Mouse (Mus musculus): ENCODE measurements around the gene Maml2. TPM values are rescaled to one million over a fixed set of nuclear protein-coding genes. Genes with fewer than 3 reads are reported as not detected.
A peak's percentile ranks its signal among the peaks of the same experiment; 100 is the strongest.

The Maml2 gene
- polyA plus RNA-seq, 1 experiment: 12.3 TPM

DNA sequence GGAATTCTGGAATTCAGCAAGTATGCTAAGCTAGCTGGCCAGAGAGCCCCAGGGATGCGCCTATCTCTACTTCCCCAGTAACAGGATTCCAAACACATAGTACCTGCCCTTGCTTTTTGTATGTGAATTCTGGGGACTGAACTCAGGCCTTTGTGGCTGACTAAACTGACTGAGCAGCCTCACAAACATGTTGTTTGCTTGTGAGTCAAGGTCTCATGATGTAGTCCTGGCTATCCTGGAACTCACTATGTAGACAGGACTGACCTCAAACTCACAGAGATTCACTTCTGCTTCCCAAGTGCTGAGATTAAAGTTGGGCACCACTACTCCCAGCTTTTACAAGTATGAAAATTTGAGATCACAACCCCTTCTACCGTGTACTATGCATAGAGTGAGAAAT, 16.2 kb downstream of the Maml2 start:
- TF ChIP-seq CTCF (IDR thresholded peaks at IDR 0.05; ENCODE audit: borderline replicate concordance, insufficient read depth, low read depth, low read length): no peak
- no peak for TF ChIP-seq POLR2A (IDR thresholded peaks at IDR 0.05; ENCODE audit: borderline replicate concordance, insufficient read depth, low read length)
- no peak for DNase-seq
- WGBS: 94% methylated on average over 2 of the region's 2 CpGs
- Histone ChIP-seq H3K4me3 (replicated peaks; ENCODE audit: insufficient read depth, low read depth, low read length) (no peak overlapping the region), H3K27ac (ENCODE audit: insufficient read depth, low read length) (no peak overlapping the region), H3K27me3 (ENCODE audit: control insufficient read depth, insufficient read depth, low read length) (no peaks in the 10 kb centered on the region), H3K4me1 (ENCODE audit: control insufficient read depth, insufficient read depth, low read length) (peaks cover 2% of the 10 kb centered on the region; the same call in 1 of the 2 replicates)

DNA sequence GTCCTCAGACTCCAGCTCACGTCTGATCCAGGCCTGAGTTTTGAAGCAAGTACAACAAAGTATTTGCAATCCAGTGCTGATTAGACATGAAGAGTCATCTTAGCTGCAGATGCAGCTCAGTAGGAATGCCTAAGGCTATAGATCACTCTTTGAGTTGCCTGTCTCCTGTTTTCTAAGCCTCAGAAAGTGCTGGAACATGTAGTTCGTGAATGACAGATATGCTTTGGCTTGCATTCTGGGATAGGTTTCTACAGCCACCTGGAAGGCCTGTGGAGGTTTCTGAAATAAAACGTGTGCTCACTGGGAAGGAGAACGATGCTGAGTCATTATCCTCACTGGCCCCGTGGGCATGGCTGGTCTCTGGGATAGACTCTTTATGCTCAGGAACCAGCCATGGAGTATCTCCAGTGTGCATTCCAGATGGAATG, 16.8 kb downstream of the Maml2 start:
- Histone ChIP-seq H3K4me3 (replicated peaks; ENCODE audit: insufficient read depth, low read depth, low read length) (no peak overlapping the region), H3K27me3 (ENCODE audit: control insufficient read depth, insufficient read depth, low read length) (no peaks in the 10 kb centered on the region), H3K4me1 (ENCODE audit: control insufficient read depth, insufficient read depth, low read length) (peaks cover 2% of the 10 kb centered on the region; the same call in 1 of the 2 replicates), H3K27ac (ENCODE audit: insufficient read depth, low read length) (no peak overlapping the region)
- TF ChIP-seq CTCF (IDR thresholded peaks at IDR 0.05; ENCODE audit: borderline replicate concordance, insufficient read depth, low read depth, low read length): no peak
- TF ChIP-seq POLR2A (IDR thresholded peaks at IDR 0.05; ENCODE audit: borderline replicate concordance, insufficient read depth, low read length): no peak
- 24% methylated on average over 5 of the region's 5 CpGs for WGBS
- peak in 1 of 2 experiments; percentile 38 for DNase-seq

- Histone ChIP-seq H3K4me3 (replicated peaks; ENCODE audit: insufficient read depth, low read depth, low read length) (no peak overlapping the region), H3K4me1 (ENCODE audit: control insufficient read depth, insufficient read depth, low read length) (peaks cover 2% of the 10 kb centered on the region; the same call in 1 of the 2 replicates), H3K27ac (ENCODE audit: insufficient read depth, low read length) (0 out of 2 replicates have a peak overlapping the region, but pooled peaks have one; percentile 35), H3K27me3 (ENCODE audit: control insufficient read depth, insufficient read depth, low read length) (no peaks in the 10 kb centered on the region)
- DNase-seq: no peak
- TF ChIP-seq CTCF (IDR thresholded peaks at IDR 0.05; ENCODE audit: borderline replicate concordance, insufficient read depth, low read depth, low read length) (no peak), POLR2A (IDR thresholded peaks at IDR 0.05; ENCODE audit: borderline replicate concordance, insufficient read depth, low read length) (no peak)
- WGBS: 84% methylated on average over 5 of the region's 5 CpGs
Measured at GRCm38 (mm10) chr9:13315393-13315792, 17.6 kb downstream of the Maml2 start.

DNA sequence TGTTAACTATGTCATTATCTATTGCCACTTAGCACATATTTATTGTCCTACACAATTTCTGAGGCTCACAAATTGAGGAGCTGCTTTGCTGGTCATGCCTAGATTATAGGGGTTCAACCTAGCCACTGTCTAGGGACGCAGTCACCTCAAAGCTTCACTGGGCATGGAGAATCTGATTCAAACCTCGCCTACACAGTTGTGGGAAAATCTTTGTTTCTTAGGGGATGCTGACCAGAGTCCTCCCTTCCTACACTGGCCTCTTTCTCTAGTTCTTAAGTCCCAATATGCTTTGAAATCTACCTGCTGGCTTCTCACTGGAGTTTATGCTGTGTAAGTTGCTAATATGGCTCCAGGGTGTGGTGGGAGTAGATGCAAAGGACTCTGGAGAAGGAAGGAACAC, 21.8 kb downstream of the Maml2 start:
- no peak for TF ChIP-seq CTCF (IDR thresholded peaks at IDR 0.05; ENCODE audit: borderline replicate concordance, insufficient read depth, low read depth, low read length)
- no peak for TF ChIP-seq POLR2A (IDR thresholded peaks at IDR 0.05; ENCODE audit: borderline replicate concordance, insufficient read depth, low read length)
- no peak for DNase-seq
- Histone ChIP-seq H3K4me1 (ENCODE audit: control insufficient read depth, insufficient read depth, low read length) (peaks cover 9% of the 10 kb centered on the region; the same call in 1 of the 2 replicates), H3K4me3 (replicated peaks; ENCODE audit: insufficient read depth, low read depth, low read length) (no peak overlapping the region), H3K27ac (ENCODE audit: insufficient read depth, low read length) (no peak overlapping the region), H3K27me3 (ENCODE audit: control insufficient read depth, insufficient read depth, low read length) (no peaks in the 10 kb centered on the region)
- WGBS: 93% methylated on average over 2 of the region's 2 CpGs

DNA sequence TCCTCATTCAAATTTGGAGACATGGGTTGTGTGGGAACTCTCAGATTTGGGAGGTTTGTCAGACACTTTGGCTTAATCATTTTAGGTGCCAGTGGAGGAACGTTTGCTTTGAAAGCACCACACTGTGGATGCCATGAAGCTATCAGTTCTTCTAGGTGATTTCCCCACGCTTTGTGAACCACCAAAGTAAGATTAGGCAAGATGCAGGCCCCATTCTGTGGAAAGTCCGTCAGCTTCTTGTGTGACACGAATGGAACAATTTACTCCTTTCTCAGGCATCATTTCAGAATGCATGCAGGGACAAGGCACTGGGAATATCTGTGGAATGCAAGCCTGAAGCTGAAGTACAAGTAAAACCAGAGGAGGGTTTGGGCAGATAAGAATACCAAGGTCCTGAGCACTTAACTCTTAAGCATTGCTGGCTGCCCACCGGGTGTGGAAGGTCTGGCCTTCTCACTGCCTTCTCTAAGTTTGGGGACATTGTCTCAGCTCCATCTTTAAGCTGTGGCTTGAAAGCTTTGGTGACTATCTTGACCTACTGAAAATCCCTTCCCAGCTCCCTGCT, 23.1 kb downstream of the Maml2 start:
- no peaks in the 10 kb centered on the region for H3K27me3 ChIP-seq (ENCODE audit: control insufficient read depth, insufficient read depth, low read length)
- WGBS: 80% methylated on average over 5 of the region's 5 CpGs
- no peak for DNase-seq
- peaks cover 7% of the 10 kb centered on the region; the same call in 1 of the 2 replicates for H3K4me1 ChIP-seq (ENCODE audit: control insufficient read depth, insufficient read depth, low read length)
- no peak overlapping the region for H3K27ac ChIP-seq (ENCODE audit: insufficient read depth, low read length)
- H3K4me3 ChIP-seq (replicated peaks; ENCODE audit: insufficient read depth, low read depth, low read length): no peak overlapping the region
- TF ChIP-seq POLR2A (IDR thresholded peaks at IDR 0.05; ENCODE audit: borderline replicate concordance, insufficient read depth, low read length) (no peak), CTCF (IDR thresholded peaks at IDR 0.05; ENCODE audit: borderline replicate concordance, insufficient read depth, low read depth, low read length) (no peak)

DNA sequence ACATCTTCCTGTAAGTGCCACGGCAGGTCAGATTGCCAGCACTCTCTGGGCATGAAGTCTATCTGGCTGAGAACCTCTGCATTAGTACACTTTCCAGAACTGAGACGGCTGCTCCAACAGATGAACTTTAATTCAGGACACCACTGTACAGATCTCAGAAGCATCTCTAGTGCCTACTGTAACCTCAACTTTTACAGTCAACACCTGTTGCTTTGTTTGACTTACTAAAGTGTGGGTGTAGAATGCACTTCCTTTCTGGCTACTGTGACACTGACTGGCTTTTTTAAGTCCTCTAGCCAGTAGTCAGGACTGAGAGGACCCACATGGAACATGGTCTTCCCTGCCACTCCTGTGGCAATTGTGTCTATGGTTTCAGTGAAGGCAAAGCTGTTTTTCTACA, 25.3 kb downstream of the Maml2 start:
- no peak overlapping the region for H3K4me3 ChIP-seq (replicated peaks; ENCODE audit: insufficient read depth, low read depth, low read length)
- 69% methylated on average over 2 of the region's 2 CpGs for WGBS
- H3K27ac ChIP-seq (ENCODE audit: insufficient read depth, low read length): no peak overlapping the region
- no peak for TF ChIP-seq CTCF (IDR thresholded peaks at IDR 0.05; ENCODE audit: borderline replicate concordance, insufficient read depth, low read depth, low read length)
- TF ChIP-seq POLR2A (IDR thresholded peaks at IDR 0.05; ENCODE audit: borderline replicate concordance, insufficient read depth, low read length): no peak
- H3K4me1 ChIP-seq (ENCODE audit: control insufficient read depth, insufficient read depth, low read length): peaks cover 7% of the 10 kb centered on the region; the same call in 1 of the 2 replicates
- no peak for DNase-seq
- H3K27me3 ChIP-seq (ENCODE audit: control insufficient read depth, insufficient read depth, low read length): no peaks in the 10 kb centered on the region

DNA sequence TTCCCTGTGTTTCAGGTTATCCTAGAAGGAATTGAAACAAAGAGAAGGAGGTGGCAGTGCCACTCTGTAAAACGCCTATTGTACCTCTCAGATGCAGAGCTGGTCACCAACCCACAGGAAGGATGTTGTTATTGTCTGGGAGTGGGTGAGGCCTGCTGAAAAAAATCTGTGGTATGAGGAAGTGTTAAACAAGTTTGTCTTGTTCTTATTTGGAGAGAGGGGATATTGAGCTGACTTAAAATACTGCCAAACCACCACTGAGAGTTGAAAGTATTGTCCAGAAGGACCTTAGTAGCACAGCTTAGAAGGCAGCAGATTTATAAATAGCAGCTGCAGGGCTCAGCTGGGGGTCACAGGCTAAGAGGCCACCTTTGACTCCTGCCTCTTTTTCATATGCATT, 25.9 kb downstream of the Maml2 start:
- H3K4me3 ChIP-seq (replicated peaks; ENCODE audit: insufficient read depth, low read depth, low read length): no peak overlapping the region
- DNase-seq: no peak
- peaks cover 7% of the 10 kb centered on the region; the same call in 1 of the 2 replicates for H3K4me1 ChIP-seq (ENCODE audit: control insufficient read depth, insufficient read depth, low read length)
- 67% methylated on average over 1 of the region's 1 CpGs for WGBS
- TF ChIP-seq POLR2A (IDR thresholded peaks at IDR 0.05; ENCODE audit: borderline replicate concordance, insufficient read depth, low read length) (no peak), CTCF (IDR thresholded peaks at IDR 0.05; ENCODE audit: borderline replicate concordance, insufficient read depth, low read depth, low read length) (no peak)
- no peak overlapping the region for H3K27ac ChIP-seq (ENCODE audit: insufficient read depth, low read length)
- H3K27me3 ChIP-seq (ENCODE audit: control insufficient read depth, insufficient read depth, low read length): no peaks in the 10 kb centered on the region

- Histone ChIP-seq H3K27ac (ENCODE audit: insufficient read depth, low read length) (no peak overlapping the region), H3K27me3 (ENCODE audit: control insufficient read depth, insufficient read depth, low read length) (no peaks in the 10 kb centered on the region), H3K4me1 (ENCODE audit: control insufficient read depth, insufficient read depth, low read length) (no peaks in the 10 kb centered on the region), H3K4me3 (replicated peaks; ENCODE audit: insufficient read depth, low read depth, low read length) (no peak overlapping the region)
- TF ChIP-seq POLR2A (IDR thresholded peaks at IDR 0.05; ENCODE audit: borderline replicate concordance, insufficient read depth, low read length): no peak
- TF ChIP-seq CTCF (IDR thresholded peaks at IDR 0.05; ENCODE audit: borderline replicate concordance, insufficient read depth, low read depth, low read length): no peak
- DNase-seq: no peak
Measured at GRCm38 (mm10) chr9:13414230-13414766, 116.5 kb downstream of the Maml2 start.
